Mouse (Mus musculus): Measurements from ENCODE around the gene Dnah12. TPM values are rescaled to one million over a fixed set of nuclear protein-coding genes. Genes with fewer than 3 reads are reported as not detected.
A peak's percentile ranks its signal among the peaks of the same experiment; 100 is the strongest.

Dnah12 gene
- polyA plus RNA-seq, 1 experiment, result not detected

DNA sequence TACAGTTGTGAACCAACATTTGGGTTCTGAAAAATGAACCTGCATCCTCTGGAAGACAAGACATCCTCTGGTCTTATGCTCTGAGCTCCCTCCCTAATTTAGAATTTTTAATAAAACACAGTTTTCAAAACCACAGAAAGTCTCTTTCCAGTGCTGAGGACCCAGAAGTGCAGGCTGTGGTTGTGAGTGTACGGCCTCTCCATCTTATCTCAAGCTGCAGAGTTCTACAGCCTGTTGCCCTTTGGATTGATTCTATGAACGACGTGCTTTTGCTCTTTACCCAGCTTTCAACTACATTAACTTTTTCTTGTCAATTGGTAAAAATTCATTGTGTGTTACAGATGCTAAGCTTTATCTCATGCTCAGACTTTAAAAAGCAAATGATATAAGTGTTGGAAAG is 105.3 kb downstream of the Dnah12 start:
- Histone ChIP-seq H3K27ac (ENCODE audit: insufficient read depth, low read depth, low read length) (no peak overlapping the region), H3K4me3 (ENCODE audit: low read depth, low read length) (no peak overlapping the region), H3K36me3 (ENCODE audit: control insufficient read depth, insufficient read depth, low read length) (no peaks in the 10 kb centered on the region), H3K27me3 (ENCODE audit: control insufficient read depth, insufficient read depth, low read length) (no peaks in the 10 kb centered on the region), H3K4me1 (ENCODE audit: control insufficient read depth, insufficient read depth, insufficient read length, low read length) (no peaks in the 10 kb centered on the region)
- 38% methylated on average over 3 of the region's 3 CpGs for WGBS
- no peak for TF ChIP-seq POLR2A (IDR thresholded peaks at IDR 0.05; ENCODE audit: low read depth, low read length)
- no peak for TF ChIP-seq CTCF (IDR thresholded peaks at IDR 0.05; ENCODE audit: extremely low read depth, insufficient read length, insufficient replicate concordance, low read depth, low read length)

DNA sequence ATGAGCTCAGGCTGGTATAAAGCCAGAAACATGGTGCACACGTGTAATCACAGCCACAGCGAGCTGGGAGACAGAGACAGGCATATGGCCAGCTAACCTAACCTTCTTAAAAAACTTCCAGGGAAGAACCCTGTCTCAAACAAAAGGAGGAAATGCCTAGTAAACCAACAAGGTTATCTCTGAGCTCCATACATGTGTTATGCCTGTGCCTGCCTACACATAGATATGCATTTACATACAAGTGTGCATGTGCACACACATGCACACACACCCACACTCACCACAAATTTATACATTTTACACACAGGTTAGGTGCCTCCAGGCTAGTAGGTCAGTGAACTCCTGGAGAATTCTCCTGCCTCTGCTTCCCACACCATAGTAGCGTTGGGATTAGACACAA is 106.2 kb downstream of the Dnah12 start:
- no peaks in the 10 kb centered on the region for H3K4me1 ChIP-seq (ENCODE audit: control insufficient read depth, insufficient read depth, insufficient read length, low read length)
- H3K36me3 ChIP-seq (ENCODE audit: control insufficient read depth, insufficient read depth, low read length), result no peaks in the 10 kb centered on the region
- no peak overlapping the region for H3K27ac ChIP-seq (ENCODE audit: insufficient read depth, low read depth, low read length)
- H3K4me3 ChIP-seq (ENCODE audit: low read depth, low read length), result no peak overlapping the region
- no peaks in the 10 kb centered on the region for H3K27me3 ChIP-seq (ENCODE audit: control insufficient read depth, insufficient read depth, low read length)
- WGBS, result 77% methylated on average over 3 of the region's 3 CpGs
- TF ChIP-seq POLR2A (IDR thresholded peaks at IDR 0.05; ENCODE audit: low read depth, low read length), result no peak
- TF ChIP-seq CTCF (IDR thresholded peaks at IDR 0.05; ENCODE audit: extremely low read depth, insufficient read length, insufficient replicate concordance, low read depth, low read length), result no peak

GRCm38 (mm10) chr14:26805500-26805899 is 112.4 kb downstream of the Dnah12 start:
- 75% methylated on average over 7 of the region's 7 CpGs for WGBS

DNA sequence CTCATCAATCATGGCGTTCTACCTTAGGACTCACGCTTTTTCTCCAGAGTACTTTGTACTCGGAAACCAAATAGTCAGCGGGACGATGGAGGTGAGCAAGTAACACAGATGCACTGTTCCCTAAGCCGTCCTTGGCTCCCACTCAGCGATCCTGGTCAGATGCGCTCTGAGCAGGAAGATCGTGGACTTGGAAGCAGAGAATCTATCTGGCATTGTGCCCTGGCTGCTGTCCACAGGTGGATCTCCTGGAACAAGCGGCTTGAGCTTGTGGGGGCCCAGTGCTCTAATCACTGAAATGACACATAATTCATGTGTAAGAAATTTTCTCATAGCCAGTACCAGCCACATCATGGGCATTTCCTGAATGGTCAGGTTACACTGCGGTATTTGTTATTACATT is 119.7 kb downstream of the Dnah12 start:
- H3K36me3 ChIP-seq (ENCODE audit: control insufficient read depth, insufficient read depth, low read length), result no peaks in the 10 kb centered on the region
- H3K4me3 ChIP-seq (ENCODE audit: low read depth, low read length), result no peak overlapping the region
- no peaks in the 10 kb centered on the region for H3K4me1 ChIP-seq (ENCODE audit: control insufficient read depth, insufficient read depth, insufficient read length, low read length)
- no peaks in the 10 kb centered on the region for H3K27me3 ChIP-seq (ENCODE audit: control insufficient read depth, insufficient read depth, low read length)
- no peak for TF ChIP-seq POLR2A (IDR thresholded peaks at IDR 0.05; ENCODE audit: low read depth, low read length)
- no peak for TF ChIP-seq CTCF (IDR thresholded peaks at IDR 0.05; ENCODE audit: extremely low read depth, insufficient read length, insufficient replicate concordance, low read depth, low read length)
- H3K27ac ChIP-seq (ENCODE audit: insufficient read depth, low read depth, low read length), result no peak overlapping the region
- WGBS, result 70% methylated on average over 11 of the region's 11 CpGs

More at GRCm38 (mm10) chr14:26805500-26805899, 112.4 kb downstream of the Dnah12 start:
- Histone ChIP-seq H3K4me3 (ENCODE audit: low read depth, low read length) (no peak overlapping the region), H3K4me1 (ENCODE audit: control insufficient read depth, insufficient read depth, insufficient read length, low read length) (no peaks in the 10 kb centered on the region), H3K36me3 (ENCODE audit: control insufficient read depth, insufficient read depth, low read length) (no peaks in the 10 kb centered on the region), H3K27ac (ENCODE audit: insufficient read depth, low read depth, low read length) (no peak overlapping the region), H3K27me3 (ENCODE audit: control insufficient read depth, insufficient read depth, low read length) (no peaks in the 10 kb centered on the region)
- TF ChIP-seq POLR2A (IDR thresholded peaks at IDR 0.05; ENCODE audit: low read depth, low read length), result no peak
- no peak for TF ChIP-seq CTCF (IDR thresholded peaks at IDR 0.05; ENCODE audit: extremely low read depth, insufficient read length, insufficient replicate concordance, low read depth, low read length)

GRCm38 (mm10) chr14:26813871-26814270 is 120.8 kb downstream of the Dnah12 start:
- no peak for TF ChIP-seq POLR2A (IDR thresholded peaks at IDR 0.05; ENCODE audit: low read depth, low read length)
- no peak for TF ChIP-seq CTCF (IDR thresholded peaks at IDR 0.05; ENCODE audit: extremely low read depth, insufficient read length, insufficient replicate concordance, low read depth, low read length)

DNA sequence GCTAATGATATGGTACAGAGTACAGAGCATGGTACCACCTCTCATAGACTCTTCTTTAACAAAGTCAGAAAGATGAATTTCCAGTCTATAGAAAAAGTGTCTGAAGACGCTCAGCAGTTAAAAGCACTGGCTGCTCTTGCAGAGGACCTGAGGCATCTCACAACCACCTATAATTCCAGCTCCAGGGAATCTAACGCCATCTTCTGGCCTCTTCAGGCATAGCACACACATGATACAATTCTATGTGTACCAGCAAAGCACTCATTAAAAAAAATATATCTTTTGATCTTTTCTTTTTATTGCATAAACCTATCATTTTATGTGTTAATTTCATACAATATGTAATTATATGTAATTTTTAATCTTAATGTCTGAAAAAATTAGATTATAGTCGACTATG is 121.8 kb downstream of the Dnah12 start:
- H3K27me3 ChIP-seq (ENCODE audit: control insufficient read depth, insufficient read depth, low read length), result no peaks in the 10 kb centered on the region
- no peak overlapping the region for H3K4me3 ChIP-seq (ENCODE audit: low read depth, low read length)
- TF ChIP-seq CTCF (IDR thresholded peaks at IDR 0.05; ENCODE audit: extremely low read depth, insufficient read length, insufficient replicate concordance, low read depth, low read length), result peak; percentile 19; the same call in 1 of the 2 replicates
- no peak for TF ChIP-seq POLR2A (IDR thresholded peaks at IDR 0.05; ENCODE audit: low read depth, low read length)
- no peaks in the 10 kb centered on the region for H3K4me1 ChIP-seq (ENCODE audit: control insufficient read depth, insufficient read depth, insufficient read length, low read length)
- WGBS, result 54% methylated on average over 3 of the region's 3 CpGs
- no peak overlapping the region for H3K27ac ChIP-seq (ENCODE audit: insufficient read depth, low read depth, low read length)
- H3K36me3 ChIP-seq (ENCODE audit: control insufficient read depth, insufficient read depth, low read length), result no peaks in the 10 kb centered on the region

More at GRCm38 (mm10) chr14:26813871-26814270, 120.8 kb downstream of the Dnah12 start:
- Histone ChIP-seq H3K27me3 (ENCODE audit: control insufficient read depth, insufficient read depth, low read length) (no peaks in the 10 kb centered on the region), H3K4me1 (ENCODE audit: control insufficient read depth, insufficient read depth, insufficient read length, low read length) (no peaks in the 10 kb centered on the region), H3K4me3 (ENCODE audit: low read depth, low read length) (no peak overlapping the region), H3K27ac (ENCODE audit: insufficient read depth, low read depth, low read length) (no peak overlapping the region), H3K36me3 (ENCODE audit: control insufficient read depth, insufficient read depth, low read length) (no peaks in the 10 kb centered on the region)
- WGBS, result 82% methylated on average over 2 of the region's 2 CpGs

- Histone ChIP-seq H3K4me1 (ENCODE audit: control insufficient read depth, insufficient read depth, insufficient read length, low read length) (no peaks in the 10 kb centered on the region), H3K36me3 (ENCODE audit: control insufficient read depth, insufficient read depth, low read length) (no peaks in the 10 kb centered on the region), H3K27ac (ENCODE audit: insufficient read depth, low read depth, low read length) (no peak overlapping the region), H3K27me3 (ENCODE audit: control insufficient read depth, insufficient read depth, low read length) (no peaks in the 10 kb centered on the region), H3K4me3 (ENCODE audit: low read depth, low read length) (no peak overlapping the region)
- TF ChIP-seq POLR2A (IDR thresholded peaks at IDR 0.05; ENCODE audit: low read depth, low read length) (no peak), CTCF (IDR thresholded peaks at IDR 0.05; ENCODE audit: extremely low read depth, insufficient read length, insufficient replicate concordance, low read depth, low read length) (no peak)
- WGBS, result 63% methylated on average over 4 of the region's 4 CpGs
Observed at GRCm38 (mm10) chr14:26816785-26817184, 123.7 kb downstream of the Dnah12 start.

All from small intestine, adult 2 months (tissue).